Mouse (Mus musculus): ENCODE measurements around the gene Eps8l2.

- TF ChIP-seq TAL1 (IDR thresholded peaks at IDR 0.05; ENCODE audit: low read length) (no peak), GATA1 (IDR thresholded peaks at IDR 0.05; ENCODE audit: low read length) (no peak)
These were observed 35.7 kb downstream of the Eps8l2 start for GRCm38 (mm10) chr7:141374399-141374798.

Data from erythroblast, embryonic 14.5 days (primary cell).